Mouse (Mus musculus) T-helper 17 cell (primary cell): ENCODE results near the gene Sspn.

Experiments
- in situ Hi-C, 2 experiments: fragments of 300-600 bp; cut with MboI, MseI; formaldehyde crosslinking; loops; 1 replicate in 1 of 2; 2 replicates in 1 of 2; pipeline ENCODE4 v1.15.1; 2025; ENCODE audit warnings: high pct_unique_total_duplicates in 2 of 2

The Sspn gene

GRCm38 (mm10) chr6:146009163-146009915 is 77.9 kb downstream of the Sspn start:
- in situ Hi-C loops, result loop anchor here in 1 of 2 experiments (10.0 kb wide), 1 partner anchor 495 kb away; the partner anchor contains the start of gene Itpr2

DNA sequence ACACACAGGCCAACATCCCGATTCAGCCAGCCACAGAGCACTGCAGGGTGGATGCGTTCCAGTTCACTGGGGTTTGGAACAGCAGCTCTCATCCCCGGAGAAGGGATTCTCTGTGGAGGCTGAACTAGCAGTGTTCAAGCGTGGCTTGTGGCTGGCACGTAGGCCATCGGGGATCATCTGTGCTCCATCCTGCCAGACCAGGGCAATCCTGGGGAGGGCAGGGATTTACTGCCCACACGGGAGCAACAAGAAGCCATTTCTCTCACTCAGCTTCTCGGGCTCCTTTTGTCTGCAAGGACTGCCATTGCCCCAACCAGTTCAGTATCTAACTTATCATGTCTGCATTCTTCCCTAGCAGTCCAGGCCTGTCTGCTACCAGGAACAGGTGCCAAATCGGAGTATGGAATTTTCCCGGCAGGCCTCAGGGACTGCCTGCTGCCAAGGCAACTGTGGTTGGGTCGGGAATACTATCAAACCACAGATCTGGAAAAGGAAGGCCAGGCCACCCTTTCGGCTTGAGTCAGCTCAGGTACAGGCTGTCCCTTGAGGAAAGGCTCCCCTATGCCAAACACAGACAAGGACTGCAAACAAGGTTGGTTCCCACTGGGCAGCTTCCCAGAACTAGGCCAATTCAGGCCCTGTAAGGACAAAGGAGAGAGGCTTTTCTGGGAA is 78.8 kb downstream of the Sspn start:
- in situ Hi-C loops, result loop anchor here (5.0 to 10.0 kb wide), 8 partner anchors 115 to 615 kb away; no protein-coding TSS in a partner anchor

- in situ Hi-C loops, result loop anchor here (5.0 to 10.0 kb wide), 8 partner anchors 110 to 620 kb away; no protein-coding TSS in a partner anchor
Observed at GRCm38 (mm10) chr6:146014312-146014711, 82.9 kb downstream of the Sspn start.
